Mouse (Mus musculus) G1E (cell line): Measurements from ENCODE around the gene Rpusd4.

ENCODE experiments used
- CTCF ChIP-seq: IDR thresholded peaks from 2 replicates; pipeline ENCODE4 v1.5.1; 2012; ENCODE audit warnings: low read depth, low read length, inconsistent platforms, mixed read lengths
- GATA1 ChIP-seq: IDR thresholded peaks from 2 replicates; pipeline ENCODE4 v1.6.1; 2012; ENCODE audit warnings: borderline replicate concordance, low read length, inconsistent platforms, mixed read lengths

GRCm38 (mm10) chr9:35314254-35314653 is 46.6 kb downstream of the Rpusd4 start:
- TF ChIP-seq CTCF (no peak), GATA1 (no peak)
